Mouse (Mus musculus) liver, embryonic 15.5 days (tissue): ENCODE data around the gene Skil. TPM values are rescaled to one million over a fixed set of nuclear protein-coding genes. Genes with fewer than 3 reads are reported as not detected.

Experiments
- ATAC-seq: fragments of 200-750 bp; cut with Nextera tagmentation; 2 replicates; pipeline ENCODE4 v1.8.0; 2017; ENCODE audit warnings: moderate number of reproducible peaks, mild to moderate bottlenecking, moderate library complexity; ENCODE audit not compliant: insufficient read depth
- H3K27ac ChIP-seq: fragments of 300-500 bp; sonication (generic); replicated peaks from 2 replicates; pipeline ENCODE4 v1.5.1; 2015; ENCODE audit warnings: mild to moderate bottlenecking, inconsistent platforms
- H3K27me3 ChIP-seq: fragments of 300-500 bp; sonication (generic); 2 replicates; pipeline ENCODE4 v1.6.1; 2015; ENCODE audit warnings: mild to moderate bottlenecking, inconsistent platforms
- H3K36me3 ChIP-seq: fragments of 300-500 bp; sonication (generic); replicated peaks from 2 replicates; pipeline ENCODE4 v1.6.1; 2015; ENCODE audit warnings: moderate library complexity, mild to moderate bottlenecking, inconsistent platforms
- H3K4me1 ChIP-seq: fragments of 300-500 bp; sonication (generic); replicated peaks from 2 replicates; pipeline ENCODE4 v1.6.1; 2015; ENCODE audit warnings: inconsistent platforms
- H3K4me2 ChIP-seq: fragments of 300-500 bp; sonication (generic); 2 replicates; pipeline ENCODE4 v1.6.1; 2015; ENCODE audit warnings: moderate library complexity, mild to moderate bottlenecking, inconsistent platforms
- H3K4me3 ChIP-seq: fragments of 300-500 bp; sonication (generic); replicated peaks from 2 replicates; pipeline ENCODE4 v1.5.1; 2015; ENCODE audit warnings: mild to moderate bottlenecking, inconsistent platforms
- H3K9ac ChIP-seq: fragments of 300-500 bp; sonication (generic); 2 replicates; pipeline ENCODE4 v1.6.1; 2015; ENCODE audit warnings: moderate library complexity, mild to moderate bottlenecking, inconsistent platforms
- H3K9me3 ChIP-seq: fragments of 300-500 bp; sonication (generic); replicated peaks from 2 replicates; pipeline ENCODE4 v1.6.1; 2016; ENCODE audit warnings: inconsistent platforms
- WGBS: fragments of 180-500 bp; shearing (Covaris S2); methylation state at CpG from one replicate; pipeline ENCODE4 v1.1.7; 2015; ENCODE audit warnings: mixed read lengths; ENCODE audit not compliant: insufficient replicate concordance; 5-methylcytosine and 5-hydroxymethylcytosine counted together
- polyA plus RNA-seq: library from polyadenylated mRNA; unstranded; fragments of >200 nt; fragmentation: Nextera tagmentation; extraction: Ambion mirVana; gene quantifications from 2 replicates; pipeline ENCODE4 v1.2.1, GENCODE M21; 2015

Gene Skil
- polyA plus RNA-seq, 1 experiment from 2014 or later, result 4.3 TPM

- 51% methylated on average over 6 of the region's 6 CpGs for WGBS
- Histone ChIP-seq H3K9ac (no peak overlapping the region), H3K27ac (no peak overlapping the region), H3K36me3 (no peaks in the 10 kb centered on the region), H3K4me3 (no peak overlapping the region), H3K27me3 (peaks cover 25% of the 10 kb centered on the region), H3K4me2 (no peak overlapping the region), H3K4me1 (peaks cover 8% of the 10 kb centered on the region; the same call in 1 of the 2 replicates), H3K9me3 (no peaks in the 10 kb centered on the region)
- ATAC-seq, result no peak
Observed at GRCm38 (mm10) chr3:31152108-31152507, 57.2 kb downstream of the Skil start.

DNA sequence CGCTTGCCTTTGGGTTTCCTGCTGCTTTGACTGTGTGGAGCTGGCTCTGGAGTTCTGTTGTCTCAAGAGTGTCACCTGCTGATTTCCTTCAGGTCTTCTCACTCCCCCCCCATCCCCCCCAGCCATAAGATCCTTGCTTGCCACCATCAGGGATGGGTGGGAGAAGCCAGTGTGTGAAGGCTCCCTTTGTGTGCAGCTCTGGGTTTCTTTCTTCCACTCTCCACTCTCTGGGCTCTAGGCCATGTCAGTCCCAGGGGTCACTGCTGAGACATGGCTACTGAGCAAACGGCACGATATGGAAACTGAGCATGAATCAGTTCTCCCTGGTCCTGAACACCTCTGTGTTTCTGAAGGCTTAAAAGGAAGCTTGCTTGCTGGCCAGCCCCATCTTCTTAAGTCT, 61.3 kb downstream of the Skil start:
- Histone ChIP-seq H3K27ac (no peak overlapping the region), H3K36me3 (no peaks in the 10 kb centered on the region)

DNA sequence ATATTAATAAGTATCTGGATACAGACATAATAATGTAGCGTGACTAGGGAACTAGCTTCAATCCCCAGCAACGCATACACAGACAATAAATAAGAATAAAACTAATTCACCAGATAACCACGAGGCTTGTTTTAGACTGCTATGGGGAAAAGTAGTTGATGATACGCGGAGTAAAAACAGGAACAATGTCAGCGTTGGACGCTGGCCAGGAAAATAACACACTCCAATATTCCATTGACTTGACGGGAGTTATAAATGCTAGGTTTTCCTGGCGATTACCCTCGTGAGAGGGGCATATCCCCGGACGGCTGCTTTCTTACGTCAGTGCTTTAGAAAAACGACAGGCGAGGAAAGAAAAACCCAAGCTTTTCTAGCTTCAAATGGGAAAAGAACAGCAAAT, 62.9 kb downstream of the Skil start:
- WGBS, result 72% methylated on average over 15 of the region's 15 CpGs
- no peak for ATAC-seq
- Histone ChIP-seq H3K9me3 (no peaks in the 10 kb centered on the region), H3K27ac (no peak overlapping the region), H3K4me2 (no peak overlapping the region), H3K36me3 (no peaks in the 10 kb centered on the region), H3K9ac (no peak overlapping the region), H3K27me3 (no peaks in the 10 kb centered on the region), H3K4me1 (no peaks in the 10 kb centered on the region), H3K4me3 (no peak overlapping the region)

More for the DNA sequence above, 61.3 kb downstream of the Skil start:
- no peaks in the 10 kb centered on the region for H3K4me1 ChIP-seq
- H3K4me3 ChIP-seq, result no peak overlapping the region
- H3K9me3 ChIP-seq, result no peaks in the 10 kb centered on the region
- H3K4me2 ChIP-seq, result no peak overlapping the region
- no peak for ATAC-seq
- H3K27me3 ChIP-seq, result no peaks in the 10 kb centered on the region
- H3K9ac ChIP-seq, result no peak overlapping the region
- 58% methylated on average over 3 of the region's 3 CpGs for WGBS

DNA sequence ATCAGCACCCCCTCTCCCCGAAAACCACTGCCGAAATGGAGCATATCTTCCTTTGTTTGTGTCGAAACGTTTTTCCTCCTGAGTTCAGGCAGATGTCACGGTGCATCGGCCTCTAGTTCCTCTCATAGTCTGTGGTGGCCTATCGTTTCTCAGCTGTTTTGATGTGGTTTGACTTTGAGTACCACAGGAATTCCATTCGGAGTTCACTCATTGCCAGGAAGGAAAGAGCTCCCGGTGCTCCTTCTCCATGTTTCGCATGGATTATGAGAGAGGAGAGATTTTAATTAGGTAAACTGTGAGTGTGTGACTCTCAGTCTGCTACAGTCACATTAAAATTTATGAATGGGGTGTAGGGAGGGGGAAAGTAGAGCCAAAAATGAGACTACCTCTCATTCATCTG, 65.2 kb downstream of the Skil start:
- Histone ChIP-seq H3K9me3 (no peaks in the 10 kb centered on the region), H3K27ac (no peak overlapping the region), H3K9ac (no peak overlapping the region), H3K4me2 (no peak overlapping the region), H3K4me1 (no peaks in the 10 kb centered on the region), H3K27me3 (no peaks in the 10 kb centered on the region), H3K4me3 (no peak overlapping the region), H3K36me3 (no peaks in the 10 kb centered on the region)
- WGBS, result 45% methylated on average over 10 of the region's 10 CpGs
- ATAC-seq, result no peak

GRCm38 (mm10) chr3:31161336-31161735, 66.5 kb downstream of the Skil start:
- Histone ChIP-seq H3K36me3 (no peaks in the 10 kb centered on the region), H3K4me3 (no peak overlapping the region), H3K27ac (no peak overlapping the region), H3K4me2 (no peak overlapping the region), H3K27me3 (no peaks in the 10 kb centered on the region), H3K9me3 (no peaks in the 10 kb centered on the region), H3K4me1 (no peaks in the 10 kb centered on the region), H3K9ac (no peak overlapping the region)
- ATAC-seq, result no peak
- 45% methylated on average over 6 of the region's 6 CpGs for WGBS

DNA sequence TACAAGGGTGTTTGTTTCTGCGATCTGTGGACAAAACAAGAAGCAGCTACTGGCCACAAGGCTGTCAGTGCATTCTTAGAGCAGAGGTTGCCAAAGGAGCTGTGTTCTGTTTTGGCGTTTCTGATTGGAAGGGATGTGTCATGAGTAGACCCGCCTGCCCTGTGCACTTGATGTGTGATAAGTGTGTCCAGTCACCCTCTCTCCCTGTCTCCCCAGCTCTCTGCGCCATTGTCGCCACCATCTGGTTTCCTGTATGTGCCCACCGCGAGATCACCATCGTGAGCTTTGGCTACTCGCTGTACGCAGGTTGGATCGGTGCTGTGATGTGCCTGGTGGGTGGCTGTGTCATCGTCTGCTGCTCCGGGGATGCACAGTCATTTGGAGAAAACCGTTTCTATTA, 68.0 kb downstream of the Skil start:
- Histone ChIP-seq H3K4me1 (no peaks in the 10 kb centered on the region), H3K4me2 (no peak overlapping the region), H3K9ac (no peak overlapping the region), H3K27ac (no peak overlapping the region), H3K36me3 (no peaks in the 10 kb centered on the region), H3K27me3 (no peaks in the 10 kb centered on the region), H3K4me3 (no peak overlapping the region), H3K9me3 (no peaks in the 10 kb centered on the region)
- no peak for ATAC-seq
- 70% methylated on average over 14 of the region's 14 CpGs for whole genome bisulfite sequencing

- no peak for ATAC-seq
- Histone ChIP-seq H3K4me1 (no peaks in the 10 kb centered on the region), H3K9me3 (no peaks in the 10 kb centered on the region), H3K4me3 (no peak overlapping the region), H3K4me2 (no peak overlapping the region), H3K36me3 (no peaks in the 10 kb centered on the region), H3K27me3 (no peaks in the 10 kb centered on the region), H3K9ac (no peak overlapping the region), H3K27ac (no peak overlapping the region)
- WGBS, result 57% methylated on average over 3 of the region's 3 CpGs
Observed at GRCm38 (mm10) chr3:31165803-31166202, 70.9 kb downstream of the Skil start.

DNA sequence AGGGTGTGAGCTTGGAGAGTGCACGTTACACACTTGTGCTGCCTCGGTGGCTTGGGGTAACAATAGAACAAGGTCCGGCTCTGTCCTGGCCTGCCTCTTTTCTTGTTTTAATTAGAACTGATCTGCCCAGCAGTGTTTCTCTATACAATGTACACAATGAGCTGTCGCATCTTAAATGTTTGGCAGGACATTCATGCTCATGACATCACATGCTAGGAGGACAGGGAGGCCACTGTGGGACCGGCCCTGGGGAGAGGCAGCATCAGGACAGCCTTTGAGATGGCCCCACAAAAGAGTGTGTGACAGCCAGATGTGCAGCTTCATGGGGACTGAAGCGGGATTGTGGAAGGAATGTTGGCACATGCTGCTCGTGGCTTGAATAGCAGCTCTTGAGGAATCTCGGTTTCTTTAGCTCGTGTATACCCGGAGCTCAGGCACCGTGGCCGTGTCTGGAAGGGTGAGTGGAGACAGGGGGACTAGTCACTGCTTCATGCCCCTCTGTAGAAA, 71.6 kb downstream of the Skil start:
- H3K4me2 ChIP-seq, result no peak overlapping the region
- 65% methylated on average over 12 of the region's 12 CpGs for WGBS
- no peak for ATAC-seq

More for the DNA sequence above, 71.6 kb downstream of the Skil start:
- Histone ChIP-seq H3K4me3 (no peak overlapping the region), H3K4me1 (no peaks in the 10 kb centered on the region), H3K27me3 (no peaks in the 10 kb centered on the region), H3K27ac (no peak overlapping the region), H3K36me3 (no peaks in the 10 kb centered on the region), H3K9ac (no peak overlapping the region), H3K9me3 (no peaks in the 10 kb centered on the region)

Other genes starting within 250 kb of the Skil start
- gene Gpr160, start 239.1 kb upstream of the Skil start, polyA plus RNA-seq, result 5.5 and 5.8 TPM in 2 replicates
- 1.8 TPM in 2 replicates for gene Phc3, start 125.6 kb upstream of the Skil start, polyA plus RNA-seq
- gene Prkci, start 99.3 kb upstream of the Skil start, polyA plus RNA-seq, result 5.1 and 5.4 TPM in 2 replicates
- 0.13 and 0.20 TPM in 2 replicates for gene Cldn11, start 54.9 kb downstream of the Skil start, polyA plus RNA-seq
- gene Slc7a14, start 215.3 kb downstream of the Skil start, polyA plus RNA-seq, result 0.03 TPM in 2 replicates